Mouse (Mus musculus) duodenum, adult 2 months (tissue): Measurements from ENCODE around the gene H2-Q4. TPM values are rescaled to one million over a fixed set of nuclear protein-coding genes. Genes with fewer than 3 reads are reported as not detected.

ENCODE experiments used
- polyA plus RNA-seq: library from polyadenylated mRNA; depleted of rRNA; stranded (reverse); fragments of >200 nt; gene quantifications from 2 replicates; pipeline ENCODE4 v1.2.3, GENCODE M21; 2012; ENCODE audit warnings: low replicate concordance; rRNA removed

H2-Q4 gene
- polyA plus RNA-seq, result 97.7 and 164 TPM in 2 replicates

DNA sequence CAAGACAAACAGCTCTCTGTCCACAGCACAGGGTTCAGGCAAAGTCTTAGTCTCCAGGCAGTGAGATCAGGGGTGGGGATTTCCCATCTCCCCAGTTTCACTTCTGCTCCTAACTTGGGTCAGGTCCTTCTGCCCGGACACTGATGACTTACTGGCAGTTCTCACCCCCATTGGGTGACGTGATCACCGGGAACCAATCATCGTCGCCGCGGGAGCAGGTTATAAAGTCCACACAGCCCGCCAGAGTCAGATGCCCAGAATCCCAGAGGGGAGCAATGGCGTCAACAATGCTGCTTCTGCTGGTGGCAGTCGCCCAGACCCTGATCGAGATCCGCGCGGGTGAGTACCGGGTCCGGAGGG is at the start of gene H2-Q4:
Gene H2-Q4 (plus strand): TSS at position 249 of the 360 bp plus-strand sequence.

DNA sequence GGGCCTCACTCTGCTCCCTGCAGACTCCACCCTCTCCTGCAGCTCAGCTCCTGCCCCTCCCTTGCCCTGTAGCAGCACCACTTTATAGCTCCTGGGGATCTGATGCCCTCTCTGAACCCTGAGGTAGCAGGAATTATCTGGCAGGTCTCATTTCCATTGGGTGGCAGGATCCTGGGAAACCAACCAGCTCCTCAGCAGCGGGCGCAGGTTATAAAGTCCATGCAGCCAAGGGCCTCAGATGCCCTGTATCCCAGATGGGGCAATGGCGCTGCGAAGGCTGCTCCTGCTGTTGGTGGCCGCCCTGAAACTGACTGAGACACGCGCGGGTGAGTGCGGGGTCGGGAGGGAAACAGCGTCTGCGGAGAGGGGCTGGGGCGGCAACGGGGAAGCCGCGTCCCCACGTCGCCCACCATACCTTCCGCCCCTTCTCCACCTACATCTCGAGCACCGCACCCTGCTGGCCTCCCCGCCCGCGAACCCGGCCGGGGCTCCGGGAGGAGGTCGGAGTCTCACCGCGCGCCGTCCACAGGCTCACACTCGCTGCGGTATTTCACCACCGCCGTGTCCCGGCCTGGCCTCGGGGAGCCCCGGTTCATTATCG is 37.2 kb upstream of the H2-Q4 start, which contains the start of gene H2-Q2:
Gene H2-Q2 (plus strand): TSS at position 172 of the 601 bp plus-strand sequence.

DNA sequence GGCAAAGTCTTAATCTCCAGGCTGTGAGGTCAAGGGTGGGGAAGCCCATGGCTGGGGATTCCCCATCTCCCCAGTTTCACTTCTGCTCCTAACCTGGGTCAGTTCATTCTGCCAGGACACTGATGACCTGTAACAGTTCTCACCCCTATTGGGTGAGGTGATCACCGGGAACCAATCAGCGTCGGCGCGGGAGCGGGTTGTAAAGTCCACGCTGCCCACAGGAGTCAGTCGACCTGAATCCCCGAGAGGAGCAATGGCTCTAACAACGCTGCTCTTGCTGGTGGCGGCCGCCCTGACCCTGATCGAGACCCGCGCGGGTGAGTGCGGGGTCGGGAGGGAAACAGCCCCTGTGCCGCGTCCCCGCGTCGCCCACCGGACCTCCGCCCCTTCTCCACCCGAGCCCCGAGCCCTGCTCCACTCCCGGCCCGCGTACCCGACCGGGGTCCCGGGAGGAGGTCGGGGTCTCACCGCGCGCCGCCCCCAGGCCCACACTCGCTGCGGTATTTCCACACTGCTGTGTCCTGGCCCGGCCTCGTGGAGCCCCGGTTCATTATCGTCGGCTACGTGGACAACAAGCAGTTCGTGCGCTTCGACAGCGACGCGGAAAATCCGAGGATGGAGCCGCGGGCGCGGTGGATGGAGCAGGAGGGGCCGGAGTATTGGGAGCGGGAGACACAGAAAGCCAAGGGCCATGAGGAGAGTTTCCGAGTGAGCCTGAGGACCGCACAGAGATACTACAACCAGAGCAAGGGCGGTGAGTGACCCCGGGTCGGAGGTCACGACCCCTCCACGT is 45.4 kb downstream of the H2-Q4 start, which contains the start of gene H2-Q6:
Gene H2-Q6 (plus strand): TSS at position 227 of the 793 bp plus-strand sequence.

Other genes starting within 250 kb of the H2-Q4 start
- 0.25 TPM in 2 replicates for gene Apom, start 247.6 kb upstream of the H2-Q4 start, polyA plus RNA-seq
- 179 and 180 TPM in 2 replicates for gene Bag6, start 244.4 kb upstream of the H2-Q4 start, polyA plus RNA-seq
- gene Prrc2a, start 214.7 kb upstream of the H2-Q4 start, polyA plus RNA-seq, result 388 and 529 TPM in 2 replicates
- gene Aif1, start 203.5 kb upstream of the H2-Q4 start, polyA plus RNA-seq, result 0.76 TPM in 1 of 2 replicates, not detected in the other
- gene Lst1, start 191.2 kb upstream of the H2-Q4 start, polyA plus RNA-seq, result 6.5 and 24.6 TPM in 2 replicates
- gene Ltb, start 185.2 kb upstream of the H2-Q4 start, polyA plus RNA-seq, result 6.3 and 41.5 TPM in 2 replicates
- gene Tnf, start 177.6 kb upstream of the H2-Q4 start, polyA plus RNA-seq, result 1.5 and 1.8 TPM in 2 replicates
- 0.70 and 1.1 TPM in 2 replicates for gene Lta, start 174.3 kb upstream of the H2-Q4 start, polyA plus RNA-seq
- not detected in 2 replicates for gene Gm16181, start 158.8 kb upstream of the H2-Q4 start, polyA plus RNA-seq
- gene Atp6v1g2, start 146.0 kb upstream of the H2-Q4 start, polyA plus RNA-seq, result 2.2 and 3.7 TPM in 2 replicates
- gene Nfkbil1, start 143.8 kb upstream of the H2-Q4 start, polyA plus RNA-seq, result 27.0 and 39.7 TPM in 2 replicates
- gene Ddx39b, start 137.9 kb upstream of the H2-Q4 start, polyA plus RNA-seq, result 147 and 156 TPM in 2 replicates
- 447 and 1,433 TPM in 2 replicates for gene H2-D1, start 116.9 kb upstream of the H2-Q4 start, polyA plus RNA-seq
- gene H2-Q1, start 59.2 kb upstream of the H2-Q4 start, polyA plus RNA-seq, result 28.5 and 65.5 TPM in 2 replicates
- gene H2-Q2, start 37.4 kb upstream of the H2-Q4 start, polyA plus RNA-seq, result 350 and 1,003 TPM in 2 replicates
- 16.0 and 40.0 TPM in 2 replicates for gene H2-Q6, start 45.2 kb downstream of the H2-Q4 start, polyA plus RNA-seq
- gene H2-Q7, start 59.5 kb downstream of the H2-Q4 start, polyA plus RNA-seq, result 49.5 and 117 TPM in 2 replicates
- gene H2-Q10, start 90.5 kb downstream of the H2-Q4 start, polyA plus RNA-seq, result 11.4 and 14.5 TPM in 2 replicates
- gene Pou5f1, start 126.4 kb downstream of the H2-Q4 start, polyA plus RNA-seq, result not detected in 2 replicates
- 8.0 and 16.7 TPM in 2 replicates for gene Tcf19, start 137.2 kb downstream of the H2-Q4 start, polyA plus RNA-seq
- 3.4 TPM in 2 replicates for gene Cchcr1, start 137.5 kb downstream of the H2-Q4 start, polyA plus RNA-seq
- gene Psors1c2, start 153.6 kb downstream of the H2-Q4 start, polyA plus RNA-seq, result 0.39 TPM in 1 of 2 replicates, not detected in the other
- gene Cdsn, start 172.5 kb downstream of the H2-Q4 start, polyA plus RNA-seq, result 0.71 and 1.6 TPM in 2 replicates
- gene 2300002M23Rik, start 187.8 kb downstream of the H2-Q4 start, polyA plus RNA-seq, result not detected in 2 replicates
- gene Sfta2, start 221.9 kb downstream of the H2-Q4 start, polyA plus RNA-seq, result 0.48 TPM in 1 of 2 replicates, not detected in the other
- gene Gm9573, start 247.0 kb downstream of the H2-Q4 start, polyA plus RNA-seq, result 0.05 TPM in 1 of 2 replicates, not detected in the other